Mouse (Mus musculus): ENCODE results near the gene Slc16a10.

DNA sequence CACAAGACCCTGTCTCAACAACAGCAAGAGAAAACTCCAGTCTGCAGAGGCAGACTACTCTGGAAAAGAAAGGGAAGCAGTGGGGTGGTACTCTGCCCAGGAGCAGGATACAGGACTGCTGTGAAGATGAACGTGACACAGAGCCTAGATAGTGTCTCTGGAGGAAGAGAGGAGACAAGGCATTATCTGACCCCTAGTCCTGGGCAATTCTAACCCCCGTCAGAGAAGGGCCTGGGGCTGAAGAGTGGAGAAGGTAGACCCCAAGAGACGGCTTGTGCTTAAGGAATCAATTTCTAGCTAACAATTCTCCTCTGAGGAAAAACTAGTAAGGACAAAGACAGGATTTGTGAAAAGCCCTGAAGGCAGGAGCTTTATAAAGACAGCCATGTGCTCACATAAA is 76.7 kb downstream of the Slc16a10 start:
- no peak for TF ChIP-seq CTCF (IDR thresholded peaks at IDR 0.05; ENCODE audit: low read depth, low read length)
- TF ChIP-seq POLR2A (IDR thresholded peaks at IDR 0.05; ENCODE audit: insufficient read depth, low read length): no peak
- TF ChIP-seq EP300 (IDR thresholded peaks at IDR 0.05; ENCODE audit: insufficient read depth, low read depth, low read length): no peak

Data from ES-Bruce4 (cell line).